Mouse (Mus musculus) heart, embryonic 14.5 days (tissue): ENCODE results near the gene Zfp365. TPM values are rescaled to one million over a fixed set of nuclear protein-coding genes. Genes with fewer than 3 reads are reported as not detected.

ENCODE experiments used
- ATAC-seq: fragments of 200-750 bp; cut with Nextera tagmentation; 2 replicates; pipeline ENCODE4 v1.8.0; 2017; ENCODE audit warnings: low read depth, moderate TSS enrichment; ENCODE audit not compliant: insufficient number of reproducible peaks, insufficient read depth, low FRiP score
- H3K27ac ChIP-seq, 2 experiments: fragments of 200-500 bp in 1 of 2; fragments of 300-500 bp in 1 of 2; sonication (generic) in 1 of 2; replicated peaks in 1 of 2; 2 replicates each; pipeline ENCODE4 v1.5.1; 2012 to 2014; ENCODE audit warnings: low read depth in 2 of 2, low read length in 2 of 2, control low read depth in 1 of 2, mild to moderate bottlenecking in 1 of 2, mixed read lengths in 1 of 2; ENCODE audit not compliant: control insufficient read depth in 1 of 2, insufficient read depth in 1 of 2
- H3K27me3 ChIP-seq: fragments of 300-500 bp; sonication (generic); 2 replicates; pipeline ENCODE4 v1.6.1; 2014; ENCODE audit warnings: mild to moderate bottlenecking, low read length, control low read depth; ENCODE audit not compliant: control insufficient read depth, insufficient read depth
- H3K36me3 ChIP-seq: fragments of 300-500 bp; sonication (generic); 2 replicates; pipeline ENCODE4 v1.6.1; 2014; ENCODE audit warnings: mild to moderate bottlenecking, control low read depth, low read length, mixed read lengths; ENCODE audit not compliant: control insufficient read depth, insufficient read depth
- H3K4me1 ChIP-seq, 2 experiments: fragments of 200-500 bp in 1 of 2; fragments of 300-500 bp in 1 of 2; sonication (generic) in 1 of 2; 2 replicates each; pipeline ENCODE4 v1.6.1; 2012 to 2014; ENCODE audit warnings: low read length in 2 of 2, control low read depth in 1 of 2, mixed read lengths in 1 of 2; ENCODE audit not compliant: control insufficient read depth in 2 of 2, insufficient read depth in 2 of 2
- H3K4me2 ChIP-seq: fragments of 300-500 bp; sonication (generic); 2 replicates; pipeline ENCODE4 v1.6.1; 2014; ENCODE audit warnings: mild to moderate bottlenecking, low read length
- H3K4me3 ChIP-seq, 2 experiments: fragments of 200-500 bp in 1 of 2; fragments of 300-500 bp in 1 of 2; sonication (generic) in 1 of 2; 2 replicates each; pipeline ENCODE4 v1.5.1; 2012 to 2014; ENCODE audit warnings: low read length in 2 of 2, mild to moderate bottlenecking in 2 of 2, control low read depth in 1 of 2, low read depth in 1 of 2, moderate library complexity in 1 of 2; ENCODE audit not compliant: control insufficient read depth in 1 of 2, insufficient read depth in 1 of 2
- H3K9ac ChIP-seq: fragments of 300-500 bp; sonication (generic); 2 replicates; pipeline ENCODE4 v1.6.1; 2014; ENCODE audit warnings: mild to moderate bottlenecking, low read length
- H3K9me3 ChIP-seq: fragments of 300-500 bp; sonication (generic); 2 replicates; pipeline ENCODE4 v1.6.1; 2016; ENCODE audit warnings: low read length, control low read depth; ENCODE audit not compliant: control insufficient read depth
- WGBS: fragments of 180-500 bp; shearing (Covaris S2); extraction: QIAGEN DNeasy Blood & Tissue Kit; methylation state at CpG from one replicate; pipeline ENCODE4 v1.1.7; 2014; 5-methylcytosine and 5-hydroxymethylcytosine counted together
- polyA plus RNA-seq: library from polyadenylated mRNA; unstranded; fragments of >200 nt; fragmentation: Nextera tagmentation; extraction: Ambion mirVana; gene quantifications from 2 replicates; pipeline ENCODE4 v1.2.1, GENCODE M21; 2014

Gene Zfp365
- polyA plus RNA-seq, 1 experiment from 2014 or later = 0.54 TPM

DNA sequence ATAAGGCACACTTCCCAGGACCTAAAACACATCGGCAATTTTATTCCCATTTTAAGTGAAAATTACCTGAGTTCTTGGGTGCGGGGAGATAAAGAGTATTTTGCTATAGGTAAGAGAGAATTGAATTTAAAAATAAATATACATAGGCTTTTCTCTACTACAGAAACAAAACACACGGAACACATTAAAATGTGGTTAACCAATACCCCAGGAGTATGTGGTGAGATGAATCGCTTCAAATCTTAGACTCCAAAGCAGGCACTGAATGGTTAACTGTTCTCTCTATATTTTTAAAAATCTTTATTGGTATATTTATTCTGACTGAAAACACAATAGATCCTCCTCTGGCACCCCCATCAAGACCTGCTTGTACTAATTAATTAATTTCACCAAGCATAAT is 7.2 kb upstream of the Zfp365 start:
- WGBS = 88% methylated on average over 4 of the region's 4 CpGs
- Histone ChIP-seq H3K9ac (no peak overlapping the region), H3K4me1 (no peaks in the 10 kb centered on the region), H3K9me3 (0 out of 2 replicates have a peak, but pooled peaks cover 3% of the 10 kb centered on the region), H3K4me3 (no peak overlapping the region), H3K27ac (no peak overlapping the region), H3K36me3 (no peaks in the 10 kb centered on the region), H3K27me3 (no peaks in the 10 kb centered on the region), H3K4me2 (no peak overlapping the region)
- no peak for ATAC-seq

DNA sequence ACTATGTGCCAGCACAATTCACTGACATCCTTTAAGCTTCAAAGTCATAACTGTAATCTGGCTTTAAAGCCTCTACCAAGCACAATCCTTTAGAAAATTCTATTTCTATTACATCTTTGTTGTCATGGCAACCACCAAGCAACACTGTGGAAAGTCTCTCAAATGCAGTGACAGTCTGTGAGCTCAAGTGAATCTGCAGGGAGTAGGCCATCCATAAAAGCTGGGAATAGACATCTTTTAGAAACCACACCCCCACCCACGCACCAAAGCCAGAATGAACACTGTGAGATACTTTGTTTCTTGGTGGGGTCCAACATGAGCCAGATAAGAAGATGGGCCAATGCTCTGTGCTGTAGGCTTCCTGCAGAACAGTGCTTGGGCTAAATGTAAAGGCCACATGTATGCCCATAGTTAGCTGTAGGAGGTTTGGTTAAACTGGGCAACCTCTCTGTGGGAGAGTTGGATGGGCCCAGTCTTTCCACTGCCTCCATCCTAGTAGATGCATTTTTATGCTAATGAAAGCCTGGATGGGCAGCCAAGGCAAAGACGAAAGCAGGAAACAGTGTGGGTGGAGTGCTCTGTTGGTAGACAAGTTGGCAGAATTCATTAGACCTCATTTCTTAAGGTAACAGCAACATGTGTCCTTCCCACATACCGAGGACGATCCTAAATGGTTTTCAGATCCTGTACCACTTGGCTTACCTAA is 5.9 kb upstream of the Zfp365 start:
- no peak for ATAC-seq
- 78% methylated on average over 4 of the region's 4 CpGs for WGBS
- H3K4me3 ChIP-seq = no peak overlapping the region
- 0 out of 2 replicates have a peak, but pooled peaks cover 3% of the 10 kb centered on the region for H3K9me3 ChIP-seq
- H3K4me2 ChIP-seq = no peak overlapping the region
- no peak overlapping the region for H3K27ac ChIP-seq
- no peaks in the 10 kb centered on the region for H3K4me1 ChIP-seq
- H3K36me3 ChIP-seq = no peaks in the 10 kb centered on the region
- H3K27me3 ChIP-seq = no peaks in the 10 kb centered on the region
- no peak overlapping the region for H3K9ac ChIP-seq

DNA sequence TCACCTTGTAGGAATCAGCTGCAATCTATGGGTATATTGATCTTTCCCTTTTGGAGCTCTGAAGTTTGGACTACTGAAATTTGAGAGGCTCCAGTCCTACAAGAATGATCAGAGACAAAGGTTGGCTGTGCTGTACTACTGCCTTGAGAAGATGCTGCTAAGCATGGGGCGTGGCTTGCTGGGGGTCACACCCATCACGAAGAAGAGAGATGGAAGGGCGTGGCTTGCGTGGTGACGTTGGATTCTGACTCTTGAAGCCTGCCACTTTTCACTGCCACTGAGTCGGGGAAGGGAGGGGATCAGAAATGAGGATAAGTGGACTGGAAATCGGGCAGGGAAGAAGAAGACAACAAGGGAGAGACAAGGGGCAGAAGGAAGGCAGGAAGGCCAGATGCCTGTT is 4.9 kb upstream of the Zfp365 start:
- no peak overlapping the region for H3K4me2 ChIP-seq
- H3K4me3 ChIP-seq = no peak overlapping the region
- peaks cover 0 to 2% of the 10 kb centered on the region in 2 experiments; a peak in 1 of 4 replicates for H3K4me1 ChIP-seq
- no peaks in the 10 kb centered on the region for H3K36me3 ChIP-seq
- no peaks in the 10 kb centered on the region for H3K27me3 ChIP-seq
- H3K9me3 ChIP-seq = 0 out of 2 replicates have a peak, but pooled peaks cover 3% of the 10 kb centered on the region
- ATAC-seq = no peak
- H3K9ac ChIP-seq = no peak overlapping the region
- H3K27ac ChIP-seq = no peak overlapping the region
- WGBS = 50% methylated on average over 7 of the region's 7 CpGs

DNA sequence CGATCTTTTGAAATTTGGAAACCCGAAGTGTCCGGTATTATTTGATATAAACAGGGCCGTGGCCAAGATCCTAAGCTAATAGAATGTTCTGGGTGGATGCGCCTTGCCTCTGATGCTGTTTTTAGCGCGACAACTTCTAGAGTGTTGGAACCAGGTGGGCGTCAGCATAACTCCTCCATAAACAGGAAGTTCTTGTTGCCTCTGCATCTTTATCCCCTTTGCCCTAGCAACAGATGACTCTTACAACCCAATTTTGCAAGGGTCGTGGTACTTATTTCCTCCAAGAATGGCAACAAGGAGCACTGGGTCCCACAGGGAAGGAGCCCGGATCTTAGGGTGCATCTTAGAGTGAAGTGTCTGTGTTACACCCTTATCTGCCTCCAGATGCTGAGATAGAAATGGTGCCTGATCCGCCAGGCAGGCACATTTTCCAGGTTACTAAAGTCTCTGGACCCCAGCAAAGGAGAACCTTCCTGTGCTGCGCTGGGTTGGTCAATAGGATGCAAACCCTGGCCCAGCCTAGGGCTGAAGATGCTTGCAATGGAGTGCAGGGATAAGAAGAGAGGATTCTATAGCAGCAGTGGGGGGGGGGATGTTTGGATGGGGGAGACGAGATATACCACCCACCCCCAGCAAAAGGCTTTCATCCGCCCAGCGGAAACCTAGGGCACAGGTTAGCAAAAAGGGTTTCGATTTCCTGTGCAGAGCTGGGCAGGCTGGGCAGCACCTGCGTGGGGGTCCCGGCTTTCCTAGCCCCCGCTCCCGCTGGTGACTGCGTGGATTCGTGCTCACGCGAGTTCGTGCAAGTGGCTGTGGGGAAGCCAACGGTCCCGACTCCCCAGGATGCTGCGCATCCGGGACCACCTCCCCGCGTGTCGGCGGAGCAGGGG is 770 bp downstream of the Zfp365 start:
- H3K27me3 ChIP-seq = peaks cover 5% of the 10 kb centered on the region; the same call in 1 of the 2 replicates

DNA sequence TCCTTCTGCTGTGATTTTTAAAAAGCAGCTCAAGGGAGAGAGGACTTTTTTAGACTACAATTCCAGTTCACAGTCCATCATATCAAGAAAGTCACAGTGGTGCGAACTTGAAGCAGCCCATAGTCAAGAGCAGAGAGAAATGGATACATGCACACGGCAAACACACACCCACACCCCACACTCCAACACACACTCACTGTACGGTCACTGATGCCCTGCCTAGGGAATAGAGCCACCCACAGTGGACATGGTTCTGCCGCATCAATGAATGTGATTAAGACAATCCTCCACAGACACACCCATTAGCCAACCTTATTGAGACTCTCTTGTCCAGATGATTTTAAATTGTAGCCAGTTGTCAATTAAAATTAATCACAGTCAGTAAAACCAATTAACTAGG is 4.5 kb downstream of the Zfp365 start:
- no peaks in the 10 kb centered on the region for H3K36me3 ChIP-seq
- peaks cover 5% of the 10 kb centered on the region; the same call in 1 of the 2 replicates for H3K27me3 ChIP-seq
- H3K4me2 ChIP-seq = no peak overlapping the region
- no peak for ATAC-seq
- no peak overlapping the region for H3K4me3 ChIP-seq
- H3K4me1 ChIP-seq = peaks cover 0 to 2% of the 10 kb centered on the region in 2 experiments; a peak in 2 of 4 replicates
- 95% methylated on average over 4 of the region's 4 CpGs for WGBS
- H3K9me3 ChIP-seq = no peaks in the 10 kb centered on the region
- H3K9ac ChIP-seq = no peak overlapping the region
- H3K27ac ChIP-seq = no peak overlapping the region

More for the DNA sequence above, 770 bp downstream of the Zfp365 start:
- no peak for ATAC-seq
- Histone ChIP-seq H3K4me1 (peaks cover 0 to 2% of the 10 kb centered on the region in 2 experiments; a peak in 2 of 4 replicates), H3K4me2 (peak overlapping the region; percentile 99), H3K36me3 (no peaks in the 10 kb centered on the region), H3K27ac (no peak overlapping the region), H3K9me3 (0 out of 2 replicates have a peak, but pooled peaks cover 3% of the 10 kb centered on the region), H3K9ac (peak overlapping the region; percentile 74), H3K4me3 (peak overlapping the region; percentile 52 to 72)
- WGBS = 19% methylated on average over 33 of the region's 33 CpGs

DNA sequence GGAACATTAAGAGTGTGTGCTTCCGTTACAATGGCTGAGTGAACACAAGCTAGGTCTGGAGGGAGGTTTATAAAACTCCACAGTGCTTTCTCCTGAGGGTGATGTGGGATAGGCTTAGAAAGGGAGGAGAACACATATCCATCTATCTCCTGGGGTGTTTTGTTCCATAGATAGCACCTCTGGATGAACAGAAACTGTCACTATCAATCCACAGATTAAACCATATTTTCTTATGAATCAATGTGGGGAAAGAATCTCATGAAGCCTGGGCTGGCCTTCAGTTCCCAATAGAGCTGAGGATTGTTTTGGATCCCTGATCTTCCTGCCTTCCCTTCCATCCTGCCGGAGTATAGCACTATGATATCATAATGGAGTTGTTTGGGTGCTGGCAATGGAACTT is 5.5 kb downstream of the Zfp365 start:
- 82% methylated on average over 2 of the region's 2 CpGs for WGBS
- Histone ChIP-seq H3K9me3 (no peaks in the 10 kb centered on the region), H3K4me1 (no peaks in the 10 kb centered on the region; a peak in 2 of 4 replicates), H3K4me2 (no peak overlapping the region), H3K27ac (no peak overlapping the region), H3K4me3 (no peak overlapping the region), H3K9ac (no peak overlapping the region), H3K27me3 (peaks cover 5% of the 10 kb centered on the region; the same call in 1 of the 2 replicates), H3K36me3 (no peaks in the 10 kb centered on the region)
- ATAC-seq = no peak

DNA sequence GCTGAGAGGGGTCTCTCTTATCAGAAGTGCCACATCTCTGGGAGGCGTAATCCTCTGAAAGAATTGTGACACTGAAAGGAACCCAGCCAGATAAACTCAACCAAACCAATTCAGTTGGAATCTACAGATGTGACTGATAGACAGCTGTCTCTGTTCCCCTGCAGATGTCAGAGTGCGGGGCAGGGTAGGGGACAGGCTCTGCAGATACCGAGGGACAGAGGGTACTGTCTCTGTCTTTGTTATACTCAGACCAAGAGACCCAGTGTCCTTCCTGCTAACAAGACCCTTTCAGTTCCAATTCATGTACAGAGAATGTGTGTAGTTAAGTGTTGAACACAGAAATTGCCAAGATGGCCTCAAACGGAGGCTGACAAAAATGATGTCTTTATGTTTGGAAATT is 6.4 kb downstream of the Zfp365 start:
- Histone ChIP-seq H3K27ac (no peak overlapping the region), H3K4me3 (no peak overlapping the region), H3K27me3 (no peaks in the 10 kb centered on the region), H3K4me2 (no peak overlapping the region), H3K36me3 (no peaks in the 10 kb centered on the region), H3K4me1 (no peaks in the 10 kb centered on the region), H3K9ac (no peak overlapping the region), H3K9me3 (no peaks in the 10 kb centered on the region)
- 62% methylated on average over 4 of the region's 4 CpGs for WGBS
- ATAC-seq = no peak
